Mouse (Mus musculus): ENCODE results near the gene Plekha3. TPM values are rescaled to one million over a fixed set of nuclear protein-coding genes. Genes with fewer than 3 reads are reported as not detected.

Plekha3 gene
- total RNA-seq, 2 experiments from 2014 or later = 39.1 to 56.4 TPM

GRCm38 (mm10) chr2:76675949-76676348 is 868 bp downstream of the Plekha3 start:
- no peak for DNase-seq (ENCODE audit: low spot score in 2 of 2)

GRCm38 (mm10) chr2:76676401-76677226 is 1.5 kb downstream of the Plekha3 start:
- no peak for DNase-seq (ENCODE audit: low spot score in 2 of 2)

GRCm38 (mm10) chr2:76682301-76682700 is 7.2 kb downstream of the Plekha3 start:
- DNase-seq (ENCODE audit: low spot score in 2 of 2) = no peak

GRCm38 (mm10) chr2:76686986-76687385 is 11.9 kb downstream of the Plekha3 start:
- DNase-seq (ENCODE audit: low spot score in 2 of 2) = no peak

GRCm38 (mm10) chr2:76687608-76688007 is 12.5 kb downstream of the Plekha3 start:
- DNase-seq (ENCODE audit: low spot score in 2 of 2) = no peak

- no peak for DNase-seq (ENCODE audit: low spot score in 2 of 2)
Observed at GRCm38 (mm10) chr2:76688162-76688561, 13.1 kb downstream of the Plekha3 start.

GRCm38 (mm10) chr2:76690436-76691204 is 15.5 kb downstream of the Plekha3 start:
- peak in 1 of 2 experiments; percentile 52 for DNase-seq (ENCODE audit: low spot score in 2 of 2)

GRCm38 (mm10) chr2:76693765-76694164 is 18.7 kb downstream of the Plekha3 start:
- no peak for DNase-seq (ENCODE audit: low spot score in 2 of 2)

GRCm38 (mm10) chr2:76695290-76695689 is 20.2 kb downstream of the Plekha3 start:
- DNase-seq (ENCODE audit: low spot score in 2 of 2) = no peak

- DNase-seq (ENCODE audit: low spot score in 2 of 2) = no peak
Observed at GRCm38 (mm10) chr2:76702188-76702587, 27.1 kb downstream of the Plekha3 start.

- no peak for DNase-seq (ENCODE audit: low spot score in 2 of 2)
Observed at GRCm38 (mm10) chr2:76702751-76703150, 27.7 kb downstream of the Plekha3 start.

- DNase-seq (ENCODE audit: low spot score in 2 of 2) = no peak
Observed at GRCm38 (mm10) chr2:76705655-76706054, 30.6 kb downstream of the Plekha3 start.

- DNase-seq (ENCODE audit: low spot score in 2 of 2) = no peak
Observed at GRCm38 (mm10) chr2:76708512-76708911, 33.4 kb downstream of the Plekha3 start.

- DNase-seq (ENCODE audit: low spot score in 2 of 2) = no peak
Observed at GRCm38 (mm10) chr2:76714984-76715383, 39.9 kb downstream of the Plekha3 start.

- no peak for DNase-seq (ENCODE audit: low spot score in 2 of 2)
Observed at GRCm38 (mm10) chr2:76719650-76720049, 44.6 kb downstream of the Plekha3 start.

Other genes starting within 250 kb of the Plekha3 start
- 10 to 100 TPM; 16.5 to 23.2 TPM for gene Prkra, start 27.3 kb upstream of the Plekha3 start, total RNA-seq (2021)
- under 1 TPM in 1 of 2 experiments, not detected in 1; 0.74 TPM for gene Pjvk, start 26.8 kb upstream of the Plekha3 start, total RNA-seq (2021)
- gene Fkbp7, start 2.2 kb upstream of the Plekha3 start, total RNA-seq (2021) = 10 to 100 TPM; 22.4 to 33.0 TPM